Mouse (Mus musculus) megakaryocyte, adult 5-6 weeks (primary cell): ENCODE data around the gene Ankrd54. TPM values are rescaled to one million over a fixed set of nuclear protein-coding genes. Genes with fewer than 3 reads are reported as not detected.
"Not testable (repeated sequence)": the region's sequence is repeated elsewhere in the genome, so short reads cannot be mapped to it uniquely, and the experiment has no call there.

Source experiments
- ATAC-seq: 2 replicates; pipeline ENCODE4 v1.8.0; 2016; ENCODE audit warnings: mild to moderate bottlenecking, inconsistent platforms; ENCODE audit not compliant: poor library complexity, severe bottlenecking
- total RNA-seq, 2 experiments: library from RNA; stranded (forward) in 1 of 2; stranded (reverse) in 1 of 2; fragments of 153-499, 151-499 nt in 1 of 2; fragments of 221-1000, 200-1000 nt in 1 of 2; gene quantifications; 2 replicates each; pipeline versions ENCODE4 v1.2.3 to v1.2.4; 2015 to 2017

Gene Ankrd54
- total RNA-seq, 2 experiments from 2014 or later: 11.2 to 13.5 TPM

DNA sequence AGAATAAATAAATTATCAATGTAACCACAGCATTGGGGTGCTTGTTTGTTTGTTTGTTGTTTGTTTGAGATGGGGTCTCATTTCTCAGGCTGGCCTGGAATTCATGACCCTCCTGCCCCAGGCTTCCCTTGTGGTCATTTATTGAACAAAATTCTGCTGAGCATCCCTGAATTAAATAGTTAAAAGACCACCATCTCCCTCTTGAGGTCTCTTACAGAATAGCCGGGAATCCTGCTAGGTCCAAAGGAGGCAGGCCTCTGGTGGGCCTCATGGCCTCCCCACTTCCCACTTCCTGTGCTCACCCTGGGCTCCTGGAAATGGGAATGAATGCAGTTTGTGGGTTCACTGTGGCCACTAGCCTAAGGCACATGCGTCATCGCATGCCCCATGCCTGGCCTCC lies 43.8 kb downstream of the Ankrd54 start:
- ATAC-seq: no peak

DNA sequence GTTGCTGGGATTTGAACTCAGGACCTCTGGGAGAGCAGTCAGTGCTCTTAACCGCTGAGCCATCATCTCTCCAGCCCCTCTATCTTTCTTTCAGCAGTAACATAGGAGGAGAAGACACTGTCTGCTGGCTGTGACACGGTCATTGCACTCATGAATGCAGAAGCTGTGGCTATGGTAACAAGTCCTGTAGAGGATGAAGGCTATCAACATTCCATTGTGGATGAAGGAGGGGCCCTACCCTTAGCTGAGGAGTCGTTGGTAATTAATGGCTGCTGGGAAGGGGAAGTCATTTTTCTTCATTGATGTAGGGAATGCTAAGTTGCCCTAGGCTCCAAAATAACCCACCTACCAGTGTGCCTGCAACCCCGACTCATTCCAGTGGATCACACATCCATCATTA lies 44.5 kb downstream of the Ankrd54 start:
- ATAC-seq: no peak

DNA sequence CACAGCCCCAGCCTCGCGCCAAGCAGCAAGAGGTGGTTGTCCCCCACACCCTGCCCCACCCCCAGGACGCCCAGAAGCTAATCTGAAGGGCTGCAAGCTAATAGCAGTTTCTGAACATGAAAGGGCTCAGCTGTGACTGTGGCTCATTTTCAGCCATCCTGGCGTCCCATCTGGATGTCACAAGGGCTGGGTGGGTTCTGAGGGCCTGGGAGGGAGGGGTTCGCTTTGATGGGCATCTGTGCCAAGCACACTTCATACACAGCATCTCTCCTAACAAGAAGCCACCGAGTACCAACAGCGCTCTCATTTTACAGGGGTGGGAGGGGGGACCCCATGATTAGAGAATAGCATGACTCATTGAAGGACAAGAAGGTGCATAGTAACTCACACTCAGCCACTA lies 49.3 kb downstream of the Ankrd54 start:
- ATAC-seq: no peak

DNA sequence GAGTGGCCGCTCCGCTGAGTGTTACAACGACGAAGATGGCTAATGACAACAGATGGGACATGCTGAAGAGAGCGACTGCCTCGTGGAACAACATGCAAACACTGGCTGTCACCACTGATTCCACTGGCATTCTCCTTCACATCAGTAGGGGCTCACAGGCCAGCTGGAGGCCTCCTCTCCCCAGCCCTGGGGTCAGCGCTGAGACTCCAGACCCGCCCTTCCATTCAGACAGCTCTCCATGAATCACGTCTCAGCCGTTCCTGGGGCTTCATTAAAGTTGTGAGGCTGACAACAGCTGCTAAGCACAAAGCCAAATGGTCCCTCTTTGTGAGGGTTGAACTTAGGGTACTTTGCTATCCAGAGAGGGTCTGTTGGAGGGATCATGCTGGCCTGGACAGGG lies 51.1 kb downstream of the Ankrd54 start:
- ATAC-seq: no peak

DNA sequence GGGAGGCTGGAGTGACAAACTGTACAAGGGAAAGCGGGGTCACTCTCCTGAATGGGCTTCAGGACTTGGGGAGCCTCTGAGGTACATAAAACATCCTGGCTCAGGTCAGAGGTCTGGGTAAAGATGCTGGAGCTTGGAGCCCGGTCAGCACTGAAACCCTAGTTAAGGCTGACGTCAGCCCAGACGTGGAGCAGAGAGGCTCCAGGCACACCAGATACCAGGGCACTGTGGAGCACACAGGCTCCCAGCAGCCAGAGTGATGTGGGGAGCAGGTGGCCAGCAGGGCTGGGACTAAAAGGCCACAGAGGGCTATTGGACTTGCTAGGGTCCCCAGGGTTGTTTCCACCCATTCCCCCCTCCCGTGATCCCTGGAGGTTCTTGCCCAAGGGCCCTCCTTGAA lies 53.0 kb downstream of the Ankrd54 start:
- ATAC-seq: no peak

DNA sequence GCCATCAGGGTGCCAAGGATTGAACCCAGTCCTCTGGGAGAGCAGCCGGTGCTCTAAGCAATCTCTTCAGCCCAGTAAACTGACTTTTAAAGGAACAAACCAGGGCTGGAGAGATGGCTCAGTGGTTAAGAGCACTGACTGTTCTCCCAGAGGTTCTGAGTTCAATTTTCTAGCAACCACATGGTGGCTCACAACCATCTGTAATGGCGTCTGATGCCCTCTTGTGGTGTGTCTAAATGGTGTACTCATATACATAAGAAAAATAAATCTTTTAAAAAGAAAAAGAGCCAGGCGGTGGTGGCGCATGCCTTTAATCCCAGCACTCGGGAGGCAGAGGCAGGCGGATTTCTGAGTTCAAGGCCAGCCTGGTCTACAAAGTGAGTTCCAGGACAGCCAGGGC lies 54.9 kb downstream of the Ankrd54 start:
- not testable (repeated sequence) for ATAC-seq

DNA sequence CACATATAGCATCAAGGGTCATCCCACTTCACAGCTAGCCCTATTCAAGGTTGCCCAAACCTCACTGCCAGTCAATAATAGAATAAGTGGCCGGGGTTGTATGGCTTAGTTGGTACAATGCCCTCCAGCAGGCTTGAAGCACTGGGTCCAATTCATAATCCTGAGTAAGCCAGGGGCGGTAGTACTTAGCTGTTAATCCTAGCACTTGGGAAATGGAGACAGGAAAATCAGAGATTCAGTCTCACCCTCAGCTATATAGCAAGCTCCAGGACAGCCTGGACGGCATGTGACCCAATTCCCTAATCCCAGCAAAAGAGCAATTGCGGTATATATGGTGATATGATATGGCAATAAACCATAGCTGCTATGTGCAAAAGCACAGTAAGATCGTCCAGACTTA lies 55.6 kb downstream of the Ankrd54 start:
- ATAC-seq: no peak

DNA sequence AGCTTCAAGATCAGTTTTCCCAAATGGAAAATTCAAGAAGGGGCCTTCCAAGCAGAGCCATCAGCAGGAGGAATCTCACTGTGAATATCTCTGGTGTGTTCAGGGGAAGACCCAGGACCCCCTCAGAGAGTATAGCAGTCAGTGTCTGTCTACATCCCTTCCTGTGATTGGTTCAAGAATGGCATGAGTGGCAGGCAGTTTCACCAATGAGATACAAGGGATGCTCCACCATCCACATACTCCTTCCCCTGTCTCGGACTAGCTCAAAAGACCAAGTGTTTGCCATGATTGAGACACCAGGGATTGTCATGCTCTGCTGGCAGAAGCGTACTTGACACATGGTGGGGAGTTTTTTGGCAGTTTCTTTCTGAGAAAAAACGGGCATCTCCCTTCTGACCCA lies 56.1 kb downstream of the Ankrd54 start:
- no peak for ATAC-seq

DNA sequence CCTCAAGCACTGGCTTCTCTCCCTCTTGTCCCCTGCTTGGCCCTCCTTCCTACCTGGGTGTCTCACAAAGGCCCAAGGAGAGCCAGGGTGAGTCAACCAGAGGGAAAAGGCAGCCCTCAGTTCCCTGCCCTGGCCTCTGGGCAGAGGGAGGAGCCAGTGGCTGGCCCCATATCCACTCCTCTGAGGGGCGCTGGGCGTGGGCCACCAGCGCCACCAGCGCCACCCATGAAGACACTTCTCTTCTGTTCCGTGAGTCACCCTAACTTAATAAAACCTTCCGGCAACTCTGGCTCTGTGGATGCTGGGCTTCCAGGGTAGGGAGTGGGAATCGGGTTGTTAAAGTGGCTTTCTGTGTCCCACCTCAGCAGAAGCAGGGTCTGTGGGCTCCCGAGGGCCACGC lies 57.1 kb downstream of the Ankrd54 start:
- ATAC-seq: no peak

Other genes with a start within 250 kb of the Ankrd54 start
- not detected in 2 replicates for gene Cdc42ep1, start 220.3 kb downstream of the Ankrd54 start, total RNA-seq (2015)
- gene Cdc42ep1, start 220.3 kb downstream of the Ankrd54 start, total RNA-seq (2017): 0.26 TPM in 1 of 2 replicates, not detected in the other
- gene Lgals2, start 207.4 kb downstream of the Ankrd54 start, total RNA-seq (2015): not detected in 2 replicates
- 0.26 TPM in 1 of 2 replicates, not detected in the other for gene Lgals2, start 207.4 kb downstream of the Ankrd54 start, total RNA-seq (2017)
- gene Gga1, start 185.7 kb downstream of the Ankrd54 start, total RNA-seq (2015): 46.0 and 52.6 TPM in 2 replicates
- gene Gga1, start 185.7 kb downstream of the Ankrd54 start, total RNA-seq (2017): 20.8 and 28.9 TPM in 2 replicates
- gene Gm49510, start 163.2 kb downstream of the Ankrd54 start, total RNA-seq (2015): not detected in 2 replicates
- gene Gm49510, start 163.2 kb downstream of the Ankrd54 start, total RNA-seq (2017): 1.1 and 2.0 TPM in 2 replicates
- gene Sh3bp1, start 163.1 kb downstream of the Ankrd54 start, total RNA-seq (2015): 46.5 and 53.3 TPM in 2 replicates
- 34.0 and 38.2 TPM in 2 replicates for gene Sh3bp1, start 163.1 kb downstream of the Ankrd54 start, total RNA-seq (2017)
- gene Pdxp, start 149.0 kb downstream of the Ankrd54 start, total RNA-seq (2015): 3.5 and 5.1 TPM in 2 replicates
- gene Pdxp, start 149.0 kb downstream of the Ankrd54 start, total RNA-seq (2017): 2.1 and 2.6 TPM in 2 replicates
- gene Lgals1, start 136.2 kb downstream of the Ankrd54 start, total RNA-seq (2015): 851 and 870 TPM in 2 replicates
- 1,185 and 1,205 TPM in 2 replicates for gene Lgals1, start 136.2 kb downstream of the Ankrd54 start, total RNA-seq (2017)
- 28.2 and 32.4 TPM in 2 replicates for gene Nol12, start 128.0 kb downstream of the Ankrd54 start, total RNA-seq (2015)
- 12.6 and 16.0 TPM in 2 replicates for gene Nol12, start 128.0 kb downstream of the Ankrd54 start, total RNA-seq (2017)
- gene Triobp, start 115.2 kb downstream of the Ankrd54 start, total RNA-seq (2015): 99.4 and 106 TPM in 2 replicates
- 36.6 and 41.5 TPM in 2 replicates for gene Triobp, start 115.2 kb downstream of the Ankrd54 start, total RNA-seq (2017)
- gene H1f0, start 34.4 kb downstream of the Ankrd54 start, total RNA-seq (2015): 47.9 and 51.3 TPM in 2 replicates
- gene H1f0, start 34.4 kb downstream of the Ankrd54 start, total RNA-seq (2017): 87.2 and 90.0 TPM in 2 replicates
- gene Galr3, start 21.0 kb downstream of the Ankrd54 start, total RNA-seq (2015): not detected in 2 replicates
- not detected in 2 replicates for gene Galr3, start 21.0 kb downstream of the Ankrd54 start, total RNA-seq (2017)
- 110 and 116 TPM in 2 replicates for gene Eif3l, start 12.3 kb upstream of the Ankrd54 start, total RNA-seq (2015)
- gene Eif3l, start 12.3 kb upstream of the Ankrd54 start, total RNA-seq (2017): 153 and 155 TPM in 2 replicates
- 4.4 and 6.1 TPM in 2 replicates for gene Micall1, start 46.0 kb upstream of the Ankrd54 start, total RNA-seq (2015)
- gene Micall1, start 46.0 kb upstream of the Ankrd54 start, total RNA-seq (2017): 3.6 and 6.3 TPM in 2 replicates
- 46.0 and 49.2 TPM in 2 replicates for gene Polr2f, start 78.1 kb upstream of the Ankrd54 start, total RNA-seq (2015)
- gene Polr2f, start 78.1 kb upstream of the Ankrd54 start, total RNA-seq (2017): 39.6 and 54.1 TPM in 2 replicates
- gene 1700088E04Rik, start 78.4 kb upstream of the Ankrd54 start, total RNA-seq (2015): not detected in 2 replicates
- not detected in 2 replicates for gene 1700088E04Rik, start 78.4 kb upstream of the Ankrd54 start, total RNA-seq (2017)
- gene Sox10, start 102.3 kb upstream of the Ankrd54 start, total RNA-seq (2015): not detected in 2 replicates
- not detected in 2 replicates for gene Sox10, start 102.3 kb upstream of the Ankrd54 start, total RNA-seq (2017)
- gene Pick1, start 166.3 kb upstream of the Ankrd54 start, total RNA-seq (2015): 2.8 and 3.0 TPM in 2 replicates
- 4.5 and 5.1 TPM in 2 replicates for gene Pick1, start 166.3 kb upstream of the Ankrd54 start, total RNA-seq (2017)
- 0.16 and 0.20 TPM in 2 replicates for gene Gm49486, start 166.5 kb upstream of the Ankrd54 start, total RNA-seq (2015)
- gene Gm49486, start 166.5 kb upstream of the Ankrd54 start, total RNA-seq (2017): not detected in 2 replicates
- not detected in 2 replicates for gene Slc16a8, start 191.9 kb upstream of the Ankrd54 start, total RNA-seq (2015)
- not detected in 2 replicates for gene Slc16a8, start 191.9 kb upstream of the Ankrd54 start, total RNA-seq (2017)
- gene Baiap2l2, start 222.6 kb upstream of the Ankrd54 start, total RNA-seq (2015): not detected in 2 replicates
- gene Baiap2l2, start 222.6 kb upstream of the Ankrd54 start, total RNA-seq (2017): not detected in 2 replicates